Mouse (Mus musculus): ENCODE data around the gene G3bp1.

GRCm38 (mm10) chr11:55439718-55440117 is 29.8 kb upstream of the G3bp1 start:
- TF ChIP-seq CTCF (IDR thresholded peaks at IDR 0.05; ENCODE audit: insufficient read depth, low read length): no peak
- TF ChIP-seq POLR2A (IDR thresholded peaks at IDR 0.05; ENCODE audit: borderline replicate concordance, extremely low read depth, low read depth, low read length): no peak
